Mouse (Mus musculus): ENCODE results near the gene Yif1a. TPM values are rescaled to one million over a fixed set of nuclear protein-coding genes. Genes with fewer than 3 reads are reported as not detected.

The Yif1a gene
- 21.1 TPM for polyA plus RNA-seq (2014; fragmentation: Illumina TruSeq; extraction: RNeasy Lipid Tissue Mini Kit (QIAGEN cat#74804); ENCODE audit: low replicate concordance)

GRCm38 (mm10) chr19:5087884-5088728 lies at the start of gene Yif1a:
Gene Yif1a, plus strand, starts transcription at chr19:5088538.

GRCm38 (mm10) chr19:5038709-5039156 lies 49.6 kb upstream of the Yif1a start, which contains the start of the genes B4gat1 and AC124502.3:
Gene B4gat1, plus strand, starts transcription at chr19:5038826.
Gene AC124502.3, plus strand, starts transcription at chr19:5038891.

GRCm38 (mm10) chr19:5040862-5041523 lies 47.3 kb upstream of the Yif1a start, which contains the start of gene Brms1:
Gene Brms1, plus strand, starts transcription at chr19:5041354.

GRCm38 (mm10) chr19:5050047-5050905 lies 38.1 kb upstream of the Yif1a start, which contains the start of gene Rin1:
Gene Rin1, plus strand, starts transcription at chr19:5050481.

GRCm38 (mm10) chr19:5067867-5068569 lies 20.3 kb upstream of the Yif1a start, which contains the start of gene Cd248:
Gene Cd248, plus strand, starts transcription at chr19:5068078.

GRCm38 (mm10) chr19:5085145-5085863 lies 3.0 kb upstream of the Yif1a start, which contains the start of gene Tmem151a:
Gene Tmem151a, minus strand, starts transcription at chr19:5085531.

GRCm38 (mm10) chr19:5098363-5099143 lies 10.2 kb downstream of the Yif1a start, which contains the start of gene Cnih2:
Gene Cnih2, minus strand, starts transcription at chr19:5098521.

GRCm38 (mm10) chr19:5106731-5107191 lies 18.4 kb downstream of the Yif1a start, which contains the start of gene Rab1b:
Gene Rab1b, minus strand, starts transcription at chr19:5107072.

GRCm38 (mm10) chr19:5118384-5118698 lies 30.0 kb downstream of the Yif1a start, which contains the start of gene Klc2:
Gene Klc2, minus strand, starts transcription at chr19:5118560.

Other genes starting within 250 kb of the Yif1a start
- 0.74 TPM for gene Ccs, start 249.2 kb upstream of the Yif1a start, polyA plus RNA-seq (2014; fragmentation: Illumina TruSeq; extraction: RNeasy Lipid Tissue Mini Kit (QIAGEN cat#74804); ENCODE audit: low replicate concordance)
- 0.11 TPM for gene Ccdc87, start 249.2 kb upstream of the Yif1a start, polyA plus RNA-seq (2014; fragmentation: Illumina TruSeq; extraction: RNeasy Lipid Tissue Mini Kit (QIAGEN cat#74804); ENCODE audit: low replicate concordance)
- gene Ctsf, start 233.4 kb upstream of the Yif1a start, polyA plus RNA-seq (2014; fragmentation: Illumina TruSeq; extraction: RNeasy Lipid Tissue Mini Kit (QIAGEN cat#74804); ENCODE audit: low replicate concordance) = 1.3 TPM
- gene Actn3, start 210.6 kb upstream of the Yif1a start, polyA plus RNA-seq (2014; fragmentation: Illumina TruSeq; extraction: RNeasy Lipid Tissue Mini Kit (QIAGEN cat#74804); ENCODE audit: low replicate concordance) = not detected
- gene Zdhhc24, start 209.9 kb upstream of the Yif1a start, polyA plus RNA-seq (2014; fragmentation: Illumina TruSeq; extraction: RNeasy Lipid Tissue Mini Kit (QIAGEN cat#74804); ENCODE audit: low replicate concordance) = 12.5 TPM
- 0.63 TPM for gene Bbs1, start 181.9 kb upstream of the Yif1a start, polyA plus RNA-seq (2014; fragmentation: Illumina TruSeq; extraction: RNeasy Lipid Tissue Mini Kit (QIAGEN cat#74804); ENCODE audit: low replicate concordance)
- 1.7 TPM for gene Dpp3, start 160.3 kb upstream of the Yif1a start, polyA plus RNA-seq (2014; fragmentation: Illumina TruSeq; extraction: RNeasy Lipid Tissue Mini Kit (QIAGEN cat#74804); ENCODE audit: low replicate concordance)
- gene Peli3, start 145.4 kb upstream of the Yif1a start, polyA plus RNA-seq (2014; fragmentation: Illumina TruSeq; extraction: RNeasy Lipid Tissue Mini Kit (QIAGEN cat#74804); ENCODE audit: low replicate concordance) = 0.30 TPM
- 11.4 TPM for gene Mrpl11, start 126.4 kb upstream of the Yif1a start, polyA plus RNA-seq (2014; fragmentation: Illumina TruSeq; extraction: RNeasy Lipid Tissue Mini Kit (QIAGEN cat#74804); ENCODE audit: low replicate concordance)
- gene Npas4, start 98.2 kb upstream of the Yif1a start, polyA plus RNA-seq (2014; fragmentation: Illumina TruSeq; extraction: RNeasy Lipid Tissue Mini Kit (QIAGEN cat#74804); ENCODE audit: low replicate concordance) = not detected
- not detected for gene Slc29a2, start 64.7 kb upstream of the Yif1a start, polyA plus RNA-seq (2014; fragmentation: Illumina TruSeq; extraction: RNeasy Lipid Tissue Mini Kit (QIAGEN cat#74804); ENCODE audit: low replicate concordance)
- gene B4gat1, start 49.7 kb upstream of the Yif1a start, polyA plus RNA-seq (2014; fragmentation: Illumina TruSeq; extraction: RNeasy Lipid Tissue Mini Kit (QIAGEN cat#74804); ENCODE audit: low replicate concordance) = 7.2 TPM
- 0.30 TPM for gene AC124502.3, start 49.6 kb upstream of the Yif1a start, polyA plus RNA-seq (2014; fragmentation: Illumina TruSeq; extraction: RNeasy Lipid Tissue Mini Kit (QIAGEN cat#74804); ENCODE audit: low replicate concordance)
- not detected for gene Brms1, start 47.2 kb upstream of the Yif1a start, polyA plus RNA-seq (2014; fragmentation: Illumina TruSeq; extraction: RNeasy Lipid Tissue Mini Kit (QIAGEN cat#74804); ENCODE audit: low replicate concordance)
- 0.26 TPM for gene Rin1, start 38.1 kb upstream of the Yif1a start, polyA plus RNA-seq (2014; fragmentation: Illumina TruSeq; extraction: RNeasy Lipid Tissue Mini Kit (QIAGEN cat#74804); ENCODE audit: low replicate concordance)
- gene Cd248, start 20.5 kb upstream of the Yif1a start, polyA plus RNA-seq (2014; fragmentation: Illumina TruSeq; extraction: RNeasy Lipid Tissue Mini Kit (QIAGEN cat#74804); ENCODE audit: low replicate concordance) = not detected
- not detected for gene Tmem151a, start 3.0 kb upstream of the Yif1a start, polyA plus RNA-seq (2014; fragmentation: Illumina TruSeq; extraction: RNeasy Lipid Tissue Mini Kit (QIAGEN cat#74804); ENCODE audit: low replicate concordance)
- gene Cnih2, start 10.0 kb downstream of the Yif1a start, polyA plus RNA-seq (2014; fragmentation: Illumina TruSeq; extraction: RNeasy Lipid Tissue Mini Kit (QIAGEN cat#74804); ENCODE audit: low replicate concordance) = not detected
- gene Rab1b, start 18.5 kb downstream of the Yif1a start, polyA plus RNA-seq (2014; fragmentation: Illumina TruSeq; extraction: RNeasy Lipid Tissue Mini Kit (QIAGEN cat#74804); ENCODE audit: low replicate concordance) = 0.67 TPM
- not detected for gene Klc2, start 30.0 kb downstream of the Yif1a start, polyA plus RNA-seq (2014; fragmentation: Illumina TruSeq; extraction: RNeasy Lipid Tissue Mini Kit (QIAGEN cat#74804); ENCODE audit: low replicate concordance)
- gene Pacs1, start 184.6 kb downstream of the Yif1a start, polyA plus RNA-seq (2014; fragmentation: Illumina TruSeq; extraction: RNeasy Lipid Tissue Mini Kit (QIAGEN cat#74804); ENCODE audit: low replicate concordance) = 0.74 TPM
- gene Sf3b2, start 206.9 kb downstream of the Yif1a start, polyA plus RNA-seq (2014; fragmentation: Illumina TruSeq; extraction: RNeasy Lipid Tissue Mini Kit (QIAGEN cat#74804); ENCODE audit: low replicate concordance) = 25.7 TPM
- gene Gal3st3, start 209.8 kb downstream of the Yif1a start, polyA plus RNA-seq (2014; fragmentation: Illumina TruSeq; extraction: RNeasy Lipid Tissue Mini Kit (QIAGEN cat#74804); ENCODE audit: low replicate concordance) = not detected
- gene Catsper1, start 247.2 kb downstream of the Yif1a start, polyA plus RNA-seq (2014; fragmentation: Illumina TruSeq; extraction: RNeasy Lipid Tissue Mini Kit (QIAGEN cat#74804); ENCODE audit: low replicate concordance) = not detected